Mouse (Mus musculus): ENCODE results near the gene Cox19. TPM values are rescaled to one million over a fixed set of nuclear protein-coding genes. Genes with fewer than 3 reads are reported as not detected.

The Cox19 gene
- polyA plus RNA-seq, 1 experiment: 46.7 TPM

DNA sequence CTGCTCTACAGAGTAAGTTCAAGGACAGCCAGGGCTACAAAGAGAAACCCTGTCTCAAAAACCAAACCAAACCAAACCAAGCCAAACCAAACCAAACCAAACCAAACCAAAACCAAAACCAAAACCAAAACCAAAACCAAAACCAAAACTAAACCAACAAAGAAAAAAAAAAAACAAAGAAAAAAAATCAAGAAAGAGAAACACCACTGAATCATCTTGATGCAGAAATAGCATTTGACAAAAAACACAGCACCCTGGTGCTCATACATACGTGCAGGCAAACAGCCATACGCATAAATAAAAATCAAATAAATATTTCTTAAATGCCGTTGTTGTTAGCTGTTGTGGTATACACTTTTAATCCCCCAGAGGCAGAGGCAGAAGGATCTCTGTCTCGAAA lies 40.7 kb downstream of the Cox19 start:
- Histone ChIP-seq H3K4me1 (ENCODE audit: control insufficient read depth, insufficient read depth, low read length) (no peaks in the 10 kb centered on the region), H3K4me3 (ENCODE audit: insufficient read depth, low read length) (no peak overlapping the region), H3K27ac (ENCODE audit: insufficient read depth, low read length) (no peak overlapping the region)
- no peak for TF ChIP-seq CTCF (IDR thresholded peaks at IDR 0.05; ENCODE audit: borderline replicate concordance, insufficient read depth, low read length)
- no peak for TF ChIP-seq POLR2A (IDR thresholded peaks at IDR 0.05; ENCODE audit: low read depth, low read length)

DNA sequence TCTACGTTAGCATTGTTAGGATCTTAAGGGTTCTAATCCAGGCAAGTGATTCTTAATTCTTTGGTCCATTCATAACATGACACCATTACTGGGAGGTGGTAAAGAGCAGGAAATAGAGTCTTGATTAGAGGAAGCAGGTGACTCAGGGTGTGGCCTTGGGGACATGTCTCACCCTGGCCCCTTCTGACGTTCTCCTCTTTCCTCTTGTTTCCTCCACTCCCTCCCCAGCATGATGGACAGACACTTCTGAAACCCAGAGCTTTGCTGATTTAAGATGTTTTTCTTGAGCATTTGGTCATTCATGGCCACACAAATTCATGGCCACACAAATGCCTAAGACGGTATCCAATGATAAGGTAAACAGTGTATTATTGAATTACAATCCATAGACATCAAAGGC lies 41.3 kb downstream of the Cox19 start:
- no peaks in the 10 kb centered on the region for H3K4me1 ChIP-seq (ENCODE audit: control insufficient read depth, insufficient read depth, low read length)
- TF ChIP-seq CTCF (IDR thresholded peaks at IDR 0.05; ENCODE audit: borderline replicate concordance, insufficient read depth, low read length) (no peak), POLR2A (IDR thresholded peaks at IDR 0.05; ENCODE audit: low read depth, low read length) (no peak)
- H3K27ac ChIP-seq (ENCODE audit: insufficient read depth, low read length): no peak overlapping the region
- H3K4me3 ChIP-seq (ENCODE audit: insufficient read depth, low read length): no peak overlapping the region

GRCm38 (mm10) chr5:139303646-139304061 lies 47.6 kb downstream of the Cox19 start:
- H3K4me1 ChIP-seq (ENCODE audit: control insufficient read depth, insufficient read depth, low read length): no peaks in the 10 kb centered on the region
- H3K4me3 ChIP-seq (ENCODE audit: insufficient read depth, low read length): no peak overlapping the region
- H3K27ac ChIP-seq (ENCODE audit: insufficient read depth, low read length): no peak overlapping the region
- TF ChIP-seq CTCF (IDR thresholded peaks at IDR 0.05; ENCODE audit: borderline replicate concordance, insufficient read depth, low read length): no peak
- no peak for TF ChIP-seq POLR2A (IDR thresholded peaks at IDR 0.05; ENCODE audit: low read depth, low read length)

DNA sequence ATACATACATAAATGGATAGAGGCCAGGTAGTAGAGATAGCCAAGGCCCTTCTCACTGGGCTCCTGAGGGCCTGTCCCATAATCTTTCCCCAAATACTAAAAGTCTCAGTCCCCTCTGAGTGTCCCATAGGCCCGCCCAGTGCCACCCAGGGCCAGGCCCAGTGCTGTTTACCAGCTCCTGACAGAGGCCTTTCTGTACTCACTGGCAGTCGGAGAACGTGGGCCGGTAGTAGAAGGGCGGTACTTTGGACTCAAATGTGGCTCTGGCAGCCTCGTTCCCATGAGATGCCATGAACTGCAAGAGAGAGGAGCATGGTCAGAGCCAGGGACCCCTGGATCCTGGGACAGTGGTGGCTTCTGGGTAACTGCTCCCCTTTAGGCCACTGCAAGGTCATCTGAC lies 49.1 kb downstream of the Cox19 start:
- Histone ChIP-seq H3K4me3 (ENCODE audit: insufficient read depth, low read length) (no peak overlapping the region), H3K4me1 (ENCODE audit: control insufficient read depth, insufficient read depth, low read length) (no peaks in the 10 kb centered on the region), H3K27ac (ENCODE audit: insufficient read depth, low read length) (no peak overlapping the region)
- TF ChIP-seq POLR2A (IDR thresholded peaks at IDR 0.05; ENCODE audit: low read depth, low read length): no peak
- no peak for TF ChIP-seq CTCF (IDR thresholded peaks at IDR 0.05; ENCODE audit: borderline replicate concordance, insufficient read depth, low read length)

GRCm38 (mm10) chr5:139297745-139298144 lies 53.5 kb downstream of the Cox19 start:
- H3K4me1 ChIP-seq (ENCODE audit: control insufficient read depth, insufficient read depth, low read length): no peaks in the 10 kb centered on the region
- no peak overlapping the region for H3K4me3 ChIP-seq (ENCODE audit: insufficient read depth, low read length)
- no peak overlapping the region for H3K27ac ChIP-seq (ENCODE audit: insufficient read depth, low read length)
- TF ChIP-seq CTCF (IDR thresholded peaks at IDR 0.05; ENCODE audit: borderline replicate concordance, insufficient read depth, low read length) (no peak), POLR2A (IDR thresholded peaks at IDR 0.05; ENCODE audit: low read depth, low read length) (no peak)

- Histone ChIP-seq H3K27ac (ENCODE audit: insufficient read depth, low read length) (no peak overlapping the region), H3K4me1 (ENCODE audit: control insufficient read depth, insufficient read depth, low read length) (no peaks in the 10 kb centered on the region), H3K4me3 (ENCODE audit: insufficient read depth, low read length) (no peak overlapping the region)
- TF ChIP-seq CTCF (IDR thresholded peaks at IDR 0.05; ENCODE audit: borderline replicate concordance, insufficient read depth, low read length) (no peak), POLR2A (IDR thresholded peaks at IDR 0.05; ENCODE audit: low read depth, low read length) (no peak)
These were observed 54.1 kb downstream of the Cox19 start for GRCm38 (mm10) chr5:139297092-139297491.

- TF ChIP-seq POLR2A (IDR thresholded peaks at IDR 0.05; ENCODE audit: low read depth, low read length) (no peak), CTCF (IDR thresholded peaks at IDR 0.05; ENCODE audit: borderline replicate concordance, insufficient read depth, low read length) (no peak)
- no peaks in the 10 kb centered on the region for H3K4me1 ChIP-seq (ENCODE audit: control insufficient read depth, insufficient read depth, low read length)
- H3K4me3 ChIP-seq (ENCODE audit: insufficient read depth, low read length): no peak overlapping the region
- H3K27ac ChIP-seq (ENCODE audit: insufficient read depth, low read length): no peak overlapping the region
These were observed 57.1 kb downstream of the Cox19 start for GRCm38 (mm10) chr5:139294089-139294488.

DNA sequence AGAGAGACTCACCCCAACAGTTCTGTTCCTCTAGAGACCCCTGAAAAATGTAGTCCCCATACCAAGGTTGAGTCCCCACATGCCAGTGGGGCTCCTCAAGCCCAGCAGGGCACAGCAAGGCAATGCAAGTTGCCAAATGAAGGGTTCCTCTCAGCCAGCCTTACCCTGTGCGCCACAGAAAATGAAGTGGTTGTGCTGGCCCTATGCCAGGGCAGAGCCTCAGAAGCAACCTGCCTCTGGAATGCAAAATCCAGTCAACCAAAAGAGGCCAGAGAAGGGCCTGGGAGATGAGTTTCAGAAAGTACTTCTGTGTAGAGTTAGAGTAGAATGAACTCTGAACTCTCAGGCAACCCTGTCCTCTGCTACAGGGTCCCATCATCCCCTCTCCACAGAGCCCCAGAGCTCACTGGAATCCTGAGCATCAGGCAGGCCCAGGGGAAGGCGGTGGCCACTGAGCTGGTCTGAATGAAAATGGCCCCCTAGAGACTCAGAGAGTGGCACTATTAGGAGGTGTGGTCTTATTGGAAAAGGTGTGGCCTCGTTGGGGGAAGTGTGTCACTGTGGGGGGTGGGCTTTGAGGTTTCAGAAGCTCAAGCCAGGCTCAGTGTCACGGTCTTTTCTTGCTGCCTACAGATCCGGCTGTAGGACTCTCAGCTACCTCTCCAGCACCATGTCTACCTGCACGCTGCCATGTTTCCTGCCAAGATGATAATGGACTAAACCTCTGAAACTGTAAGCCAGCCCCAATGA lies 59.2 kb downstream of the Cox19 start:
- H3K4me1 ChIP-seq (ENCODE audit: control insufficient read depth, insufficient read depth, low read length): no peaks in the 10 kb centered on the region
- H3K4me3 ChIP-seq (ENCODE audit: insufficient read depth, low read length): no peak overlapping the region
- TF ChIP-seq CTCF (IDR thresholded peaks at IDR 0.05; ENCODE audit: borderline replicate concordance, insufficient read depth, low read length) (no peak), POLR2A (IDR thresholded peaks at IDR 0.05; ENCODE audit: low read depth, low read length) (no peak)
- H3K27ac ChIP-seq (ENCODE audit: insufficient read depth, low read length): no peak overlapping the region

DNA sequence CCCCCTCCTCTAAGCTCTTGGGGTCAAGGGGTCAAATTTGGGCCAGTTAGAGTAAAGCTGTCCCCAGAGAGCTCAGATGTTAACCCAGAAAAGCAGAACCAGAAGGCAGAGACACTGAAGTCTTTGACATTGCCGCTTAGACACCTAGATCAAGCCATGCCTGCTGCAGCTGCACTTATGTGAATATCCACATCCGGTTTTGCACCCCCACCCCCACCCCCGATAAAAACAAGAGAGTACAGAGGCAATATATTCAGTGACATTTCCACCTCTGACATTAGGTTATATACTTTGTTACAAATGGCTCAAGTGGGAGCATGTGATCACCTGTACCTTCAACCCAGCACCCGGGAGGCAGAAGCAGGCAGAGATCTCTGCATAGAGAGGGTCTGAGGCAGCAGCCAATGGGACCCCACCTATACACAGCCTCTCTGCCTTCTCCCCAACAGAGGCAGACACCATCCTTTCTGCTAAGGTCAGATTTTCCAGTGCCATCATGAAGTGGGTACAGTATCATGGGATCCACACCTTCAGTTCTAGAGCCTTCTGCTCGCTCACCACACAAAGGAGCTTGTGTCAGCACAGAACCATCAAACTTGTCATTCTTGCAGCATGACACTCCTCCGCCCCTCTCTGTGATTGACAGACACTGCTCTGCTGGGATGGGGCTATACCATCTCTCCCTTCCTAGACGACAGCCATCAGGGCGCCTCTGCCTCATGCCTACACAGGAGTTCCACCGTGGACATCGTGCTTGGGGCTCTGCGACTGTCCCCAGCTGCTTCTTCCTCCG lies 60.6 kb downstream of the Cox19 start:
- Histone ChIP-seq H3K4me3 (ENCODE audit: insufficient read depth, low read length) (no peak overlapping the region), H3K4me1 (ENCODE audit: control insufficient read depth, insufficient read depth, low read length) (no peaks in the 10 kb centered on the region), H3K27ac (ENCODE audit: insufficient read depth, low read length) (no peak overlapping the region)
- TF ChIP-seq POLR2A (IDR thresholded peaks at IDR 0.05; ENCODE audit: low read depth, low read length) (no peak), CTCF (IDR thresholded peaks at IDR 0.05; ENCODE audit: borderline replicate concordance, insufficient read depth, low read length) (no peak)

- Histone ChIP-seq H3K4me1 (ENCODE audit: control insufficient read depth, insufficient read depth, low read length) (no peaks in the 10 kb centered on the region), H3K27ac (ENCODE audit: insufficient read depth, low read length) (no peak overlapping the region), H3K4me3 (ENCODE audit: insufficient read depth, low read length) (no peak overlapping the region)
- TF ChIP-seq POLR2A (IDR thresholded peaks at IDR 0.05; ENCODE audit: low read depth, low read length): no peak
- no peak for TF ChIP-seq CTCF (IDR thresholded peaks at IDR 0.05; ENCODE audit: borderline replicate concordance, insufficient read depth, low read length)
These were observed 62.6 kb downstream of the Cox19 start for GRCm38 (mm10) chr5:139288591-139288990.
